ENCODE assay signal across 8 mouse cellular contexts in the genomic region with DNA sequence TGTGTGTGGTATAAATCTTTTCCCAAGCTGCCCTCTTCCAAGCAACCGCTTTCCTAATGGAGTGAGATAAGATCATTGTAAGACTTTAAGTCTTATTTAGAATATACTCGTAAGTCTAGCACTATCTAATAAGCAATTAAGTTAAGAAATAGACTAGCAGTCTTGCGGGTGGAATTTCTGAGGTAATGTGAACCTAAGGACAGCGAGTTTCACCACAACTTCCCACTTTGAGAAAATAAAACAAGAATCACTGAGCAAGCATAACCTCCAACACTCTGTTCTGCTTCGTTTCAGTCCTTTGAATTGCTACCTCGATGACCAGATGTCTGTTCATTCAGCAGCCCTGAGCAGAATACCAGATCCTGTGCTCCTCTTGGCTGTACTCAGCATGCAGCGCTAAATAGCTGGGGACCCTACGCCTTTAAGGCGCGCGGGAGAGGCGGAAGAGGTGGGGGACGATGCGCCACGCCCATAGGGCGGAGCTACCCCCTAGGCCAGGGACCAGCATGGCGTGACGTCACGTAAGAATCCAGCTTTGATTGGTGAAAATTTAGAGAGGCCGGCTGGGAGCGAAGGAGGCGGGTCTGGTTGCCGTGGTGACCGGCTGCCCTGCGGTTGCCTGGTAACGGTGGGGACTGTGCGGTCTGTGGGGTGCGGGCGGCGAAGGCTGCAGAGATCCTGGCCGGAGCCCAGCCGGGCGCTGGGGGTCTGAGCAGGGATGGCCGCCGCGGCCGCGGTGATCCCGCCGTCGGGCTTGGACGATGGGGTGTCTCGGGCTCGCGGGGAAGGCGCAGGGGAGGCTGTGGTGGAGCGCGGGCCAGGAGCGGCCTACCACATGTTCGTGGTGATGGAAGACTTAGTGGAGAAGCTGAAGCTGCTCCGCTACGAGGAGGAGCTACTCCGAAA. TPM values are rescaled to one million over a fixed set of nuclear protein-coding genes. Genes with fewer than 3 reads are reported as not detected.
A peak's percentile ranks its signal among the peaks of the same experiment; 100 is the strongest.
DNase-seq lines count a peak whose midpoint lies in the region; ATAC-seq lines count a peak whose summit lies in the region.

A gene (plus strand): TSS at position 614 of the 906 bp plus-strand sequence.

- no peaks in the 10 kb centered on the region for H3K9me3 ChIP-seq in heart, embryonic 10.5 days
- H3K9me3 ChIP-seq in kidney, embryonic 15.5 days (replicated peaks): no peaks in the 10 kb centered on the region

- H3K27ac ChIP-seq in heart, embryonic 10.5 days: peak within 1 kb of the TSS; percentile 83
- peak within 1 kb of the TSS; percentile 33; the same call in 1 of the 2 replicates for H3K27ac ChIP-seq in kidney, embryonic 15.5 days

- H3K36me3 ChIP-seq in heart, embryonic 10.5 days: no peaks in the 10 kb centered on the region
- no peaks in the 10 kb centered on the region for H3K36me3 ChIP-seq in kidney, embryonic 15.5 days

- peak; percentile 99 for ATAC-seq in erythroblast, adult 5-6 weeks (replicated peaks; ENCODE audit: low FRiP score, poor library complexity, severe bottlenecking)
- ATAC-seq in kidney, embryonic 15.5 days (replicated peaks; ENCODE audit: low FRiP score): peak; percentile 100
- ATAC-seq in monocyte, adult 5-6 weeks (replicated peaks; ENCODE audit: insufficient number of reproducible peaks, low FRiP score, low TSS enrichment, poor library complexity, severe bottlenecking): peak; percentile 99

- DNase-seq in B cell, adult 2 months: peak; percentile 97
- DNase-seq in brain, adult 2 months (ENCODE audit: low read depth, low spot score): peak; percentile 99
- DNase-seq in heart, embryonic 10.5 days (ENCODE audit: low spot score): peak; percentile 98
- peak; percentile 97 for DNase-seq in liver
- DNase-seq in spleen, postnatal 4 days (ENCODE audit: low spot score in 2 of 2): peak; percentile 97 to 98

- WGBS in heart, embryonic 10.5 days: 3% methylated on average over 53 of the region's 53 CpGs
- WGBS in kidney, embryonic 15.5 days: 2% methylated on average over 45 of the region's 53 CpGs

- H3K4me1 ChIP-seq in heart, embryonic 10.5 days: peaks cover 8% of the 10 kb centered on the region; the same call in 1 of the 2 replicates
- H3K4me1 ChIP-seq in kidney, embryonic 15.5 days: peaks cover 5% of the 10 kb centered on the region; the same call in 1 of the 2 replicates

- peak within 1 kb of the TSS; percentile 86 for H3K4me3 ChIP-seq in heart, embryonic 10.5 days
- H3K4me3 ChIP-seq in kidney, embryonic 15.5 days (replicated peaks): peak within 1 kb of the TSS; percentile 62

- no peaks in the 10 kb centered on the region for H3K27me3 ChIP-seq in heart, embryonic 10.5 days (ENCODE audit: insufficient read depth, poor library complexity, severe bottlenecking)
- no peaks in the 10 kb centered on the region for H3K27me3 ChIP-seq in kidney, embryonic 15.5 days

- peak within 1 kb of the TSS; percentile 61 for H3K9ac ChIP-seq in kidney, embryonic 15.5 days

- peak within 1 kb of the TSS; percentile 85 for H3K4me2 ChIP-seq in kidney, embryonic 15.5 days

RNA-seq across cellular contexts. Expression of the gene that starts here (rescaled TPM):
- 41.8 and 77.4 TPM in 2 replicates for total RNA-seq in erythroblast, adult 5-6 weeks (2015; ENCODE audit: low replicate concordance)
- total RNA-seq in erythroblast, adult 5-6 weeks (2017; ENCODE audit: low replicate concordance): 60.3 and 96.7 TPM in 2 replicates
- 18.9 and 21.6 TPM in 2 replicates for polyA plus RNA-seq in heart, embryonic 10.5 days (2016; fragmentation: Nextera tagmentation; extraction: Ambion mirVana)
- polyA plus RNA-seq in kidney, embryonic 15.5 days (2015; fragmentation: Nextera tagmentation; extraction: Ambion mirVana): 31.2 and 32.2 TPM in 2 replicates
- total RNA-seq in monocyte, adult 5-6 weeks (2017): 6.9 to 24.7 TPM (median 14.1 TPM) in 3 replicates

Comparison
In these comparisons a context has a peak if more than half of its experiments do, and no peak if none do; other contexts are left out.
1. Peak in every context shown above with its lines: DNase-seq, ATAC-seq, H3K4me3 ChIP-seq and H3K27ac ChIP-seq.